Mouse (Mus musculus): ENCODE data around the gene Naaa.

Gene Naaa

DNA sequence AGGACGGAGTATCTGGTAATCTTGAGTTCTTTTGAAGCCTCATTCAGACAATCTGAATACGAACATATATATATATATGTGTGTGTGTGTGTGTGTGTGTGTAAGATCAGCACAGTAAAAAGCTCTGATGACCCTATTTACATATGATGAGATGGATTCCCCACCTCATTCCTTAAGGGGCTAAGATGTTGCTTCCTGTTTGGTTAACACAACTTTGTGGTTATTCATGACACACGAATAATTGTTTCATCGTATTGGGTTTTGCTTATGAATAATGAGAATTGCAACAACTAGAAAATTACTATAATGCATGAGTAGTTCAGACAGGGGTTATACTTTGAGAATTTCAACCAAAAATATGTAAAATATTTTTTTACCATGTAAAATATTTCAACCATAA, 62.7 kb downstream of the Naaa start, which contains the start of gene U90926:
Gene U90926, minus strand, starts transcription at position 101 of the 400 bp plus-strand sequence.
- intact Hi-C loops (cut with DNase I) = no loop called here

DNA sequence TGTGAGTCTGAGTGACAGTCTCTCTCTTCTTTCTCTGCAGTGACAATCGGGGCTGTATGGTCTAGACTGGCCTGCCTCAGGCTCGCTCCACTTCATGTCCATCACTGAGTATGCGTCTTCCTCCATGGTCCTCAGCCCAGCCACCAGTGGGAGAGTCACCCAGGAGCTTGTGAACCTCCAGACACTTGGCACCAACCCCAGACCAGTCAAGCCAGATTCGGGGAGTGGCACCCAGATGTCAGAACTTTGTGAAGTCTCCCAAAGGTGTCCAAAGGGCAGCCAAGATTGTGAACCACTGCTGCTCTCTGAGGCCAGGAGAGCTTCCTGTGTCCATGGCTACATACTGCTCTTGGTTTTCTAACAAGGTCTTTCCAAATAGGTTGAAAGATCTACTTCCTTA, 65.7 kb downstream of the Naaa start:
- intact Hi-C loops (cut with DNase I) = no loop called here

DNA sequence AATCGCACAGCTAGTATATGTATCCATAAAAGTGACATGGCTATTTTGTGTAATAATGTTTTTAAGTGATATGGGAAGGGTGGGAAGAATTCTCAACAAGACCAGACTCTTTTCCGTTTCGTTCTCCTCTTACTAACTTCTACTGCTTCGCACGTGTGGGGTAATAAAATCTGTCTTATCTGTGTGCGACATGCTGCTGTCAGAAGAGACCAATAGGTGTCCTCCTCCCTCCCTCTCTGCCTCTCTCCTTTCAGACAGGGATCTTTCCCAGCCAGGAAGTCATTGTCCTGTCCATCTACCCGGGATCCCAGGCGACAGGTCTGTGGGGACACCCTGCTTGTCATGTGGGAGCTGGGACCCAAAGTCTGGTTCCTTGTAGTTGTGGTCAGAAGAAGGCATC, 67.8 kb downstream of the Naaa start:
- intact Hi-C loops (cut with DNase I) = no loop called here
